Mouse (Mus musculus) lung, embryonic 14.5 days (tissue): ENCODE data around the gene Myo10. TPM values are rescaled to one million over a fixed set of nuclear protein-coding genes. Genes with fewer than 3 reads are reported as not detected.

Source experiments
- ATAC-seq: fragments of 200-750 bp; cut with Nextera tagmentation; 2 replicates; pipeline ENCODE4 v1.8.0; 2017; ENCODE audit warnings: mild to moderate bottlenecking, moderate TSS enrichment, moderate library complexity; ENCODE audit not compliant: insufficient read depth
- DNase-seq: peaks from one replicate; pipeline ENCODE4 v3.0.0-alpha.2; 2015
- H3K27ac ChIP-seq: fragments of 300-500 bp; sonication (generic); 2 replicates; pipeline ENCODE4 v1.5.1; 2014; ENCODE audit warnings: low read depth, mild to moderate bottlenecking, moderate library complexity
- H3K27me3 ChIP-seq: fragments of 300-500 bp; sonication (generic); 2 replicates; pipeline ENCODE4 v1.6.1; 2014; ENCODE audit warnings: low read length, control low read depth; ENCODE audit not compliant: insufficient read depth
- H3K36me3 ChIP-seq: fragments of 300-500 bp; sonication (generic); 2 replicates; pipeline ENCODE4 v1.6.1; 2014; ENCODE audit warnings: control low read depth; ENCODE audit not compliant: insufficient read depth
- H3K4me1 ChIP-seq: fragments of 300-500 bp; sonication (generic); 2 replicates; pipeline ENCODE4 v1.6.1; 2014; ENCODE audit warnings: antibody characterized with exemption, control low read depth; ENCODE audit not compliant: insufficient read depth
- H3K4me2 ChIP-seq: fragments of 300-500 bp; sonication (generic); 2 replicates; pipeline ENCODE4 v1.6.1; 2014; ENCODE audit warnings: mild to moderate bottlenecking
- H3K4me3 ChIP-seq: fragments of 300-500 bp; sonication (generic); 2 replicates; pipeline ENCODE4 v1.5.1; 2014; ENCODE audit warnings: low read depth, low read length
- H3K9ac ChIP-seq: fragments of 300-500 bp; sonication (generic); 2 replicates; pipeline ENCODE4 v1.6.1; 2014
- H3K9me3 ChIP-seq: fragments of 300-500 bp; sonication (generic); 2 replicates; pipeline ENCODE4 v1.6.1; 2016; ENCODE audit warnings: low read depth, low read length, control low read depth
- CTCF ChIP-seq: IDR thresholded peaks from 2 replicates; pipeline ENCODE4 v1.5.1; 2016; ENCODE audit warnings: antibody characterized with exemption, low read depth
- WGBS: fragments of 180-500 bp; shearing (Covaris S2); extraction: QIAGEN DNeasy Blood & Tissue Kit; methylation state at CpG from one replicate; pipeline ENCODE4 v1.1.7; 2014; 5-methylcytosine and 5-hydroxymethylcytosine counted together
- polyA plus RNA-seq: library from polyadenylated mRNA; unstranded; fragments of >200 nt; fragmentation: Nextera tagmentation; extraction: Ambion mirVana; gene quantifications from 2 replicates; pipeline ENCODE4 v1.2.1, GENCODE M21; 2014

Myo10 gene
- polyA plus RNA-seq, 1 experiment from 2014 or later, result 54.8 TPM

- 36% methylated on average over 12 of the region's 12 CpGs for WGBS
- Histone ChIP-seq H3K27me3 (no peaks in the 10 kb centered on the region), H3K4me2 (no peak overlapping the region), H3K9ac (no peak overlapping the region), H3K27ac (0 out of 2 replicates have a peak overlapping the region, but pooled peaks have one; percentile 28), H3K9me3 (no peaks in the 10 kb centered on the region), H3K4me3 (no peak overlapping the region), H3K4me1 (0 out of 2 replicates have a peak, but pooled peaks cover 5% of the 10 kb centered on the region), H3K36me3 (peaks cover 69% of the 10 kb centered on the region)
- no peak for TF ChIP-seq CTCF
- ATAC-seq (peak; percentile 73), DNase-seq (peak; percentile 74)
Observed at GRCm38 (mm10) chr15:25723281-25724113, 101.2 kb downstream of the Myo10 start.

- no peak overlapping the region for H3K27ac ChIP-seq
- 0 out of 2 replicates have a peak, but pooled peaks cover 5% of the 10 kb centered on the region for H3K4me1 ChIP-seq
- no peaks in the 10 kb centered on the region for H3K27me3 ChIP-seq
- H3K9ac ChIP-seq, result no peak overlapping the region
- H3K4me2 ChIP-seq, result no peak overlapping the region
- WGBS, result 93% methylated on average over 6 of the region's 6 CpGs
- H3K4me3 ChIP-seq, result no peak overlapping the region
- TF ChIP-seq CTCF, result no peak
- peaks cover 72% of the 10 kb centered on the region for H3K36me3 ChIP-seq
- DNase-seq, result no peak
- no peak for ATAC-seq
- H3K9me3 ChIP-seq, result no peaks in the 10 kb centered on the region
Observed at GRCm38 (mm10) chr15:25724549-25724948, 102.2 kb downstream of the Myo10 start.

- Histone ChIP-seq H3K27ac (no peak overlapping the region), H3K9ac (no peak overlapping the region), H3K4me3 (no peak overlapping the region), H3K4me2 (no peak overlapping the region), H3K27me3 (no peaks in the 10 kb centered on the region), H3K36me3 (peaks cover 72% of the 10 kb centered on the region), H3K9me3 (no peaks in the 10 kb centered on the region), H3K4me1 (0 out of 2 replicates have a peak, but pooled peaks cover 5% of the 10 kb centered on the region)
- ATAC-seq, result no peak
- no peak for DNase-seq
- TF ChIP-seq CTCF, result no peak
- WGBS, result 84% methylated on average over 5 of the region's 5 CpGs
Observed at GRCm38 (mm10) chr15:25726814-25727213, 104.5 kb downstream of the Myo10 start.

GRCm38 (mm10) chr15:25728501-25728900 is 106.2 kb downstream of the Myo10 start:
- WGBS, result 73% methylated on average over 4 of the region's 4 CpGs
- no peaks in the 10 kb centered on the region for H3K9me3 ChIP-seq
- no peak overlapping the region for H3K9ac ChIP-seq
- TF ChIP-seq CTCF, result no peak
- DNase-seq (no peak), ATAC-seq (no peak)
- no peak overlapping the region for H3K27ac ChIP-seq
- peaks cover 70% of the 10 kb centered on the region for H3K36me3 ChIP-seq
- no peak overlapping the region for H3K4me2 ChIP-seq
- no peaks in the 10 kb centered on the region for H3K27me3 ChIP-seq
- 0 out of 2 replicates have a peak, but pooled peaks cover 5% of the 10 kb centered on the region for H3K4me1 ChIP-seq
- H3K4me3 ChIP-seq, result no peak overlapping the region

GRCm38 (mm10) chr15:25731053-25731452 is 108.7 kb downstream of the Myo10 start:
- Histone ChIP-seq H3K4me2 (no peak overlapping the region), H3K36me3 (peaks cover 65% of the 10 kb centered on the region), H3K9me3 (no peaks in the 10 kb centered on the region), H3K27ac (no peak overlapping the region), H3K9ac (no peak overlapping the region), H3K4me3 (no peak overlapping the region), H3K4me1 (no peaks in the 10 kb centered on the region), H3K27me3 (no peaks in the 10 kb centered on the region)
- 56% methylated on average over 9 of the region's 9 CpGs for WGBS
- DNase-seq (peak; percentile 46), ATAC-seq (no peak)
- peak; percentile 49 for TF ChIP-seq CTCF

- Histone ChIP-seq H3K4me3 (no peak overlapping the region), H3K4me2 (no peak overlapping the region), H3K9me3 (no peaks in the 10 kb centered on the region), H3K27ac (no peak overlapping the region), H3K36me3 (peaks cover 55% of the 10 kb centered on the region), H3K4me1 (no peaks in the 10 kb centered on the region), H3K27me3 (no peaks in the 10 kb centered on the region), H3K9ac (no peak overlapping the region)
- ATAC-seq, result no peak
- WGBS, result 80% methylated on average over 8 of the region's 8 CpGs
- DNase-seq, result peak; percentile 70
- peak; percentile 72 for TF ChIP-seq CTCF
Observed at GRCm38 (mm10) chr15:25732758-25733428, 110.6 kb downstream of the Myo10 start.
